Mouse (Mus musculus): ENCODE results near the gene Ddx42. TPM values are rescaled to one million over a fixed set of nuclear protein-coding genes. Genes with fewer than 3 reads are reported as not detected.

The Ddx42 gene
- polyA plus RNA-seq, 1 experiment: 33.5 TPM

DNA sequence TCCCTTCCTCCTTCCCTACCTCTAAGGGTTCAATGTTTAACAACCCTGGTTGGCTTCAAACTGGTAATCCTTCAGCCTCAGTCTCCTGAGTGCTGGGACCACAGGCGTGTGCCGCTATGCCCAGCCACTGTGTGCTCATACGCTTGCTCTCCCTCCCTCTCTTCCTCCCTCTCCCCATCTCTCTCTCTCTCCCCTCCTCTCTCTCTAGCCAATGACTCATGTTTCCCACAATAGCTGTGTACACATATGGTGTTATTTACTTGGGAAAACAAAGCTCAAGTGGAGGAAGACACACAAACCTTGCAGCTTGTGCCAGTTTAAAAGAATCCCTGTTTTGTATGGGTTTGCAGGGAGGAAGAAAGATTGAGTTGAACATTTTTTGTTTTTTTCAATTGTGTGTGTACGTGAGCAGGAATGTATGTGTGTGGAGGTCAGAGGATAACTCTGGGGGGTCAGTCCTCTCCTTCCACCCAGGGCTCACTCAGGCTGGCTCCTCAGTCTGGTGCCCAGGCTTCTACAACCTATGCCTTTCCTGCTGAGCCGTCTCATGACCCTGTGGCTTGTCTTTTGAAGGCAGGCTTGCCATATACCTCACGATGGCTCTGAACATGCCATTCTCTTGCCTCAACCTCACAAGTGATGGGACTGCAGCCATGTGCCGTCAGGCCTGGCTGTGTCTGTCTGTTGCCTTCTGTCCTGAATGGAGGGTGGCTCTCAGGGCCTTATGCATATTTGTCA is 36.8 kb upstream of the Ddx42 start:
- Histone ChIP-seq H3K27ac (ENCODE audit: control insufficient read depth, insufficient read depth, low read depth, low read length, poor library complexity) (no peak overlapping the region), H3K4me1 (ENCODE audit: control insufficient read depth, insufficient read depth, low read length) (no peaks in the 10 kb centered on the region; the same call in 1 of the 2 replicates)

DNA sequence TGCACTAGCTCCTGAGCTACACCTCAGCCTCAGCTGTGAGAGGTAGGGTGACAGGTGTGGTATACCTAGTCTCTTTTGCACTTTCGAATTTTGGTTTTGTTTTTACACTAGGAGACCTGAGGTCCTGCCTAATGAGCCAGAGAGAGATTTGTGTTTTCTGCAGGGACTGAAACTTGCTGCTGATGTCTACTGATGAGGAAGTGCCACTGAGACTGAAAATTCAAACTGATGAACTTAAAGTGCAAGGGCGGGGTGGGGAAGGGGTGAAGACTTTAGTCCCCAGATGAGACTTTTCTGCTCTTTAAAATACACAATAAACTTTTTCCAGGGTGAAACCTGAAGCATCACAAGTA is 36.3 kb upstream of the Ddx42 start:
- Histone ChIP-seq H3K4me3 (replicated peaks; ENCODE audit: control insufficient read depth, low read depth, low read length) (no peak overlapping the region), H3K27ac (ENCODE audit: control insufficient read depth, insufficient read depth, low read depth, low read length, poor library complexity) (no peak overlapping the region), H3K4me1 (ENCODE audit: control insufficient read depth, insufficient read depth, low read length) (no peaks in the 10 kb centered on the region; the same call in 1 of the 2 replicates)
- TF ChIP-seq CTCF (IDR thresholded peaks at IDR 0.05; ENCODE audit: control insufficient read depth, insufficient read depth, low read length) (no peak), POLR2A (IDR thresholded peaks at IDR 0.05; ENCODE audit: borderline replicate concordance, control insufficient read depth, low read depth, low read length) (no peak)
- WGBS: 83% methylated on average over 2 of the region's 2 CpGs

More for the DNA sequence above, 36.8 kb upstream of the Ddx42 start:
- H3K4me3 ChIP-seq (replicated peaks; ENCODE audit: control insufficient read depth, low read depth, low read length): no peak overlapping the region
- no peak for TF ChIP-seq CTCF (IDR thresholded peaks at IDR 0.05; ENCODE audit: control insufficient read depth, insufficient read depth, low read length)
- no peak for TF ChIP-seq POLR2A (IDR thresholded peaks at IDR 0.05; ENCODE audit: borderline replicate concordance, control insufficient read depth, low read depth, low read length)
- WGBS: 82% methylated on average over 7 of the region's 7 CpGs

- TF ChIP-seq POLR2A (IDR thresholded peaks at IDR 0.05; ENCODE audit: borderline replicate concordance, control insufficient read depth, low read depth, low read length) (no peak), CTCF (IDR thresholded peaks at IDR 0.05; ENCODE audit: control insufficient read depth, insufficient read depth, low read length) (no peak)
- no peak overlapping the region for H3K4me3 ChIP-seq (replicated peaks; ENCODE audit: control insufficient read depth, low read depth, low read length)
- 89% methylated on average over 4 of the region's 4 CpGs for WGBS
Measured at GRCm38 (mm10) chr11:106187326-106187725, 29.4 kb upstream of the Ddx42 start.

GRCm38 (mm10) chr11:106191716-106192115 is 25.0 kb upstream of the Ddx42 start:
- Histone ChIP-seq H3K27ac (ENCODE audit: control insufficient read depth, insufficient read depth, low read depth, low read length, poor library complexity) (no peak overlapping the region), H3K4me3 (replicated peaks; ENCODE audit: control insufficient read depth, low read depth, low read length) (no peak overlapping the region), H3K4me1 (ENCODE audit: control insufficient read depth, insufficient read depth, low read length) (peaks cover 7% of the 10 kb centered on the region; the same call in 1 of the 2 replicates)
- WGBS: 80% methylated on average over 3 of the region's 3 CpGs
- TF ChIP-seq CTCF (IDR thresholded peaks at IDR 0.05; ENCODE audit: control insufficient read depth, insufficient read depth, low read length): no peak
- TF ChIP-seq POLR2A (IDR thresholded peaks at IDR 0.05; ENCODE audit: borderline replicate concordance, control insufficient read depth, low read depth, low read length): no peak

More at GRCm38 (mm10) chr11:106187326-106187725, 29.4 kb upstream of the Ddx42 start:
- peaks cover 3% of the 10 kb centered on the region; the same call in 1 of the 2 replicates for H3K4me1 ChIP-seq (ENCODE audit: control insufficient read depth, insufficient read depth, low read length)
- H3K27ac ChIP-seq (ENCODE audit: control insufficient read depth, insufficient read depth, low read depth, low read length, poor library complexity): no peak overlapping the region

DNA sequence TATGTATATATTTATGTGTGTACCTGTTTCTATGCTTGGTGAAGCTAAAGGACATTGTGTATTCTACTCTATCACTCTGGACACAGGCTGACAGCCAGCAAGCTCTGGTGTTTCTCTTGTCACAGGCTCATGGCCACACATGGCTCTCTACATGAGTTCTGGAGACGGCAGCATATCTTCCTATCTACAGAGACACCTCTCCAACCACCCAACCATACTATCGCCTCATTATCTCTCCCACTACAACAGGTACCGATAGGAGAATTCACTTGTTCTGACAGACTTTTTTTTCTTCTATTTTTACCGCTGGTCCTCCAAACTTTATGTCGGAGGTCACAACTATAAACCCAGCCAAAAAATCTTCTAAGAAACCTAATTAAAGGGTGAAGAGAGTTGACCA is 24.5 kb upstream of the Ddx42 start:
- H3K4me3 ChIP-seq (replicated peaks; ENCODE audit: control insufficient read depth, low read depth, low read length): no peak overlapping the region
- peaks cover 7% of the 10 kb centered on the region; the same call in 1 of the 2 replicates for H3K4me1 ChIP-seq (ENCODE audit: control insufficient read depth, insufficient read depth, low read length)
- H3K27ac ChIP-seq (ENCODE audit: control insufficient read depth, insufficient read depth, low read depth, low read length, poor library complexity): no peak overlapping the region
- no peak for TF ChIP-seq CTCF (IDR thresholded peaks at IDR 0.05; ENCODE audit: control insufficient read depth, insufficient read depth, low read length)
- TF ChIP-seq POLR2A (IDR thresholded peaks at IDR 0.05; ENCODE audit: borderline replicate concordance, control insufficient read depth, low read depth, low read length): no peak
- WGBS: 58% methylated on average over 5 of the region's 5 CpGs

DNA sequence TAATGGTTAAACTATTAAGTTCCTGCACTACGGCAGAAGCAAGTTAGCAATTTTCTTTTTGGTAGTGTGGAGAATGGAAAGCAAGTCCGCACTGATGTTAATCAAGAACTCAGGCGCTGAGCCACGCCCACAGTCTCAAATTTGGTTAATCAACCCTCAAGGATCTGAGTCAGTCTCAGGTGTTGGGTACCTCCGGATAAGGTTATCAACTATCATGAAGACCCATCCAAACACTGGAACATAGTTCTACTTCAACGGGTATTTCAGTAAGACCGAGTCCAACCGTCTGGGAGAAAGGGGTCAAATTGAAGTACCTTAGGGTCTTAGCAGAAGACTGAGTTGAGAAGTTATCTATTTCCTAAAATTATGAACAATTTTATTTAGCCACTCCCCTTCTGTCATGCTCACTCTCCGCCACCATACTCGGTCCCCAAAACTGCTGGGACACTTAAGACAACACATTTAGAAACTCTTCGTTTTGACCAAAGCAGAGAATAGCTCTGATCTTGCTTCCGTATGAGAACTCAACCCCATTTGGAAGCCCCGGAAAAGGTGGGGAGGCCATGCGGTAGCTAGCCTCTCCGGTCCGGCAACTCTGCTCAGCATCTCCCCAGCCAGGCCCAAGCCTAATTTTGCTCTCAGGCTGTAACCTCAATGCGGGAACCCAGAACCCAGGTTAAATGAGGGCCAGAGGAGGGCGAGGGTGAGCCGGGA is 23.9 kb upstream of the Ddx42 start:
- peaks cover 7% of the 10 kb centered on the region; the same call in 1 of the 2 replicates for H3K4me1 ChIP-seq (ENCODE audit: control insufficient read depth, insufficient read depth, low read length)
- peak overlapping the region; percentile 96 for H3K27ac ChIP-seq (ENCODE audit: control insufficient read depth, insufficient read depth, low read depth, low read length, poor library complexity)
- WGBS: 5% methylated on average over 19 of the region's 19 CpGs
- TF ChIP-seq CTCF (IDR thresholded peaks at IDR 0.05; ENCODE audit: control insufficient read depth, insufficient read depth, low read length) (no peak), POLR2A (IDR thresholded peaks at IDR 0.05; ENCODE audit: borderline replicate concordance, control insufficient read depth, low read depth, low read length) (no peak)
- peak overlapping the region; percentile 86 for H3K4me3 ChIP-seq (replicated peaks; ENCODE audit: control insufficient read depth, low read depth, low read length)

GRCm38 (mm10) chr11:106193371-106194154 is 23.2 kb upstream of the Ddx42 start:
- TF ChIP-seq CTCF (IDR thresholded peaks at IDR 0.05; ENCODE audit: control insufficient read depth, insufficient read depth, low read length) (peak; percentile 9; the same call in 1 of the 2 replicates), POLR2A (IDR thresholded peaks at IDR 0.05; ENCODE audit: borderline replicate concordance, control insufficient read depth, low read depth, low read length) (peak; percentile 88)
- Histone ChIP-seq H3K27ac (ENCODE audit: control insufficient read depth, insufficient read depth, low read depth, low read length, poor library complexity) (peak overlapping the region; percentile 96), H3K4me1 (ENCODE audit: control insufficient read depth, insufficient read depth, low read length) (peaks cover 9% of the 10 kb centered on the region; the same call in 1 of the 2 replicates), H3K4me3 (replicated peaks; ENCODE audit: control insufficient read depth, low read depth, low read length) (peak overlapping the region; percentile 86)
- under 1% methylated on average over 44 of the region's 44 CpGs for WGBS

All from bone marrow, adult 2 months (tissue).